Mouse (Mus musculus) embryonic facial prominence, embryonic 13.5 days (tissue): ENCODE results near the gene D630045J12Rik. TPM values are rescaled to one million over a fixed set of nuclear protein-coding genes. Genes with fewer than 3 reads are reported as not detected.

Experiments
- ATAC-seq: fragments of 200-750 bp; cut with Nextera tagmentation; 2 replicates; pipeline ENCODE4 v1.8.0; 2017; ENCODE audit warnings: low read depth; ENCODE audit not compliant: insufficient number of reproducible peaks, insufficient read depth, low FRiP score, low TSS enrichment
- H3K27ac ChIP-seq: fragments of 300-500 bp; sonication (generic); 2 replicates; pipeline ENCODE4 v1.5.1; 2015; ENCODE audit warnings: moderate library complexity, mild to moderate bottlenecking, inconsistent platforms
- H3K27me3 ChIP-seq: fragments of 300-500 bp; sonication (generic); 2 replicates; pipeline ENCODE4 v1.6.1; 2015; ENCODE audit warnings: mild to moderate bottlenecking, inconsistent platforms
- H3K36me3 ChIP-seq: fragments of 300-500 bp; sonication (generic); 2 replicates; pipeline ENCODE4 v1.6.1; 2015; ENCODE audit warnings: mild to moderate bottlenecking, inconsistent platforms
- H3K4me1 ChIP-seq: fragments of 300-500 bp; sonication (generic); 2 replicates; pipeline ENCODE4 v1.6.1; 2015; ENCODE audit warnings: inconsistent platforms
- H3K4me2 ChIP-seq: fragments of 300-500 bp; sonication (generic); 2 replicates; pipeline ENCODE4 v1.6.1; 2015; ENCODE audit warnings: moderate library complexity, mild to moderate bottlenecking, inconsistent platforms
- H3K4me3 ChIP-seq: fragments of 300-500 bp; sonication (generic); 2 replicates; pipeline ENCODE4 v1.5.1; 2015; ENCODE audit warnings: mild to moderate bottlenecking, inconsistent platforms
- H3K9ac ChIP-seq: fragments of 300-500 bp; sonication (generic); 2 replicates; pipeline ENCODE4 v1.6.1; 2015; ENCODE audit warnings: mild to moderate bottlenecking, inconsistent platforms
- H3K9me3 ChIP-seq: fragments of 300-500 bp; sonication (generic); 2 replicates; pipeline ENCODE4 v1.6.1; 2016; ENCODE audit warnings: inconsistent platforms
- WGBS: fragments of 180-500 bp; shearing (Covaris S2); methylation state at CpG from one replicate; pipeline ENCODE4 v1.1.7; 2015; ENCODE audit warnings: mixed read lengths; 5-methylcytosine and 5-hydroxymethylcytosine counted together
- polyA plus RNA-seq: library from polyadenylated mRNA; unstranded; fragments of >200 nt; fragmentation: Nextera tagmentation; extraction: Ambion mirVana; gene quantifications from 2 replicates; pipeline ENCODE4 v1.2.1, GENCODE M21; 2015

Gene D630045J12Rik
- polyA plus RNA-seq, 1 experiment from 2014 or later = 8.3 TPM

- H3K36me3 ChIP-seq = no peaks in the 10 kb centered on the region
- H3K27me3 ChIP-seq = no peaks in the 10 kb centered on the region
- H3K27ac ChIP-seq = no peak within 1 kb of the TSS
- H3K9me3 ChIP-seq = no peaks in the 10 kb centered on the region
- 19% methylated on average over 9 of the region's 9 CpGs for WGBS
- H3K4me1 ChIP-seq = peaks cover 14% of the 10 kb centered on the region
- H3K4me2 ChIP-seq = peak within 1 kb of the TSS; percentile 38
- ATAC-seq = 0 out of 2 replicates have a peak, but pooled peaks have one; percentile 43
- H3K9ac ChIP-seq = 0 out of 2 replicates have a peak within 1 kb of the TSS, but pooled peaks have one; percentile 40
- 0 out of 2 replicates have a peak within 1 kb of the TSS, but pooled peaks have one; percentile 12 for H3K4me3 ChIP-seq
Observed at GRCm38 (mm10) chr6:38109160-38109795, 144.5 kb downstream of the D630045J12Rik start, which contains the start of gene Tmem213. Gene Tmem213 (plus strand): TSS chr6:38109255.

- no peak overlapping the region for H3K4me3 ChIP-seq
- peaks cover 23% of the 10 kb centered on the region for H3K4me1 ChIP-seq
- H3K27me3 ChIP-seq = no peaks in the 10 kb centered on the region
- no peak overlapping the region for H3K27ac ChIP-seq
- no peak for ATAC-seq
- H3K9ac ChIP-seq = no peak overlapping the region
- WGBS = 77% methylated on average over 5 of the region's 5 CpGs
- H3K4me2 ChIP-seq = no peak overlapping the region
- H3K36me3 ChIP-seq = no peaks in the 10 kb centered on the region
- H3K9me3 ChIP-seq = no peaks in the 10 kb centered on the region
Observed at GRCm38 (mm10) chr6:38108449-38108848, 145.4 kb downstream of the D630045J12Rik start.

GRCm38 (mm10) chr6:38105924-38106323 lies 147.9 kb downstream of the D630045J12Rik start:
- no peaks in the 10 kb centered on the region for H3K36me3 ChIP-seq
- no peaks in the 10 kb centered on the region for H3K9me3 ChIP-seq
- no peak overlapping the region for H3K4me2 ChIP-seq
- 84% methylated on average over 9 of the region's 9 CpGs for WGBS
- H3K9ac ChIP-seq = no peak overlapping the region
- H3K27me3 ChIP-seq = no peaks in the 10 kb centered on the region
- no peak overlapping the region for H3K27ac ChIP-seq
- ATAC-seq = no peak
- peaks cover 23% of the 10 kb centered on the region for H3K4me1 ChIP-seq
- H3K4me3 ChIP-seq = no peak overlapping the region

GRCm38 (mm10) chr6:38103775-38104174 lies 150.0 kb downstream of the D630045J12Rik start:
- Histone ChIP-seq H3K9me3 (0 out of 2 replicates have a peak, but pooled peaks cover 5% of the 10 kb centered on the region), H3K36me3 (no peaks in the 10 kb centered on the region), H3K4me2 (no peak overlapping the region), H3K9ac (no peak overlapping the region), H3K27me3 (no peaks in the 10 kb centered on the region), H3K27ac (no peak overlapping the region), H3K4me3 (no peak overlapping the region), H3K4me1 (peaks cover 9% of the 10 kb centered on the region)
- no peak for ATAC-seq
- 49% methylated on average over 6 of the region's 6 CpGs for WGBS

GRCm38 (mm10) chr6:38102216-38102795 lies 151.5 kb downstream of the D630045J12Rik start:
- Histone ChIP-seq H3K9me3 (peaks cover 5% of the 10 kb centered on the region; the same call in 1 of the 2 replicates), H3K27ac (no peak overlapping the region), H3K4me2 (no peak overlapping the region), H3K4me3 (no peak overlapping the region), H3K27me3 (no peaks in the 10 kb centered on the region), H3K9ac (no peak overlapping the region), H3K4me1 (peaks cover 8% of the 10 kb centered on the region), H3K36me3 (no peaks in the 10 kb centered on the region)
- no peak for ATAC-seq
- WGBS = 86% methylated on average over 7 of the region's 7 CpGs

GRCm38 (mm10) chr6:38096961-38097370 lies 156.8 kb downstream of the D630045J12Rik start:
- Histone ChIP-seq H3K36me3 (no peaks in the 10 kb centered on the region), H3K4me1 (0 out of 2 replicates have a peak, but pooled peaks cover 2% of the 10 kb centered on the region), H3K27ac (no peak overlapping the region; the same call in 1 of the 2 replicates), H3K9me3 (peaks cover 5% of the 10 kb centered on the region; the same call in 1 of the 2 replicates), H3K4me3 (no peak overlapping the region), H3K27me3 (no peaks in the 10 kb centered on the region), H3K4me2 (no peak overlapping the region), H3K9ac (no peak overlapping the region)
- WGBS = 59% methylated on average over 5 of the region's 5 CpGs
- no peak for ATAC-seq

GRCm38 (mm10) chr6:38094701-38095100 lies 159.1 kb downstream of the D630045J12Rik start:
- H3K36me3 ChIP-seq = no peaks in the 10 kb centered on the region
- WGBS = 90% methylated on average over 10 of the region's 10 CpGs
- ATAC-seq = no peak
- H3K27me3 ChIP-seq = no peaks in the 10 kb centered on the region
- peaks cover 4% of the 10 kb centered on the region; the same call in 1 of the 2 replicates for H3K9me3 ChIP-seq
- H3K4me1 ChIP-seq = 0 out of 2 replicates have a peak, but pooled peaks cover 2% of the 10 kb centered on the region
- no peak overlapping the region for H3K4me2 ChIP-seq
- no peak overlapping the region for H3K27ac ChIP-seq
- H3K9ac ChIP-seq = no peak overlapping the region
- no peak overlapping the region for H3K4me3 ChIP-seq

GRCm38 (mm10) chr6:38092539-38092938 lies 161.3 kb downstream of the D630045J12Rik start:
- no peaks in the 10 kb centered on the region for H3K36me3 ChIP-seq
- no peaks in the 10 kb centered on the region for H3K27me3 ChIP-seq
- no peak for ATAC-seq
- H3K9me3 ChIP-seq = no peaks in the 10 kb centered on the region
- H3K9ac ChIP-seq = no peak overlapping the region
- H3K4me2 ChIP-seq = no peak overlapping the region
- H3K27ac ChIP-seq = no peak overlapping the region
- H3K4me1 ChIP-seq = 0 out of 2 replicates have a peak, but pooled peaks cover 7% of the 10 kb centered on the region
- 92% methylated on average over 8 of the region's 8 CpGs for WGBS
- H3K4me3 ChIP-seq = no peak overlapping the region

- Histone ChIP-seq H3K4me2 (no peak overlapping the region), H3K9me3 (no peaks in the 10 kb centered on the region), H3K27ac (no peak overlapping the region), H3K36me3 (no peaks in the 10 kb centered on the region), H3K9ac (no peak overlapping the region), H3K27me3 (no peaks in the 10 kb centered on the region), H3K4me1 (peaks cover 7% of the 10 kb centered on the region), H3K4me3 (no peak overlapping the region)
- no peak for ATAC-seq
- WGBS = 63% methylated on average over 9 of the region's 9 CpGs
Observed at GRCm38 (mm10) chr6:38087242-38088026, 166.4 kb downstream of the D630045J12Rik start.

- 36% methylated on average over 4 of the region's 4 CpGs for WGBS
- Histone ChIP-seq H3K27ac (no peak overlapping the region), H3K27me3 (no peaks in the 10 kb centered on the region), H3K4me2 (no peak overlapping the region), H3K9ac (no peak overlapping the region), H3K36me3 (no peaks in the 10 kb centered on the region), H3K4me1 (peaks cover 24% of the 10 kb centered on the region), H3K9me3 (no peaks in the 10 kb centered on the region), H3K4me3 (no peak overlapping the region)
- ATAC-seq = no peak
Observed at GRCm38 (mm10) chr6:38083204-38083603, 170.6 kb downstream of the D630045J12Rik start.

- H3K9me3 ChIP-seq = no peaks in the 10 kb centered on the region
- no peaks in the 10 kb centered on the region for H3K36me3 ChIP-seq
- no peak overlapping the region for H3K9ac ChIP-seq
- H3K27ac ChIP-seq = peak overlapping the region; percentile 39
- no peak overlapping the region for H3K4me2 ChIP-seq
- no peak overlapping the region for H3K4me3 ChIP-seq
- ATAC-seq = no peak
- WGBS = 36% methylated on average over 11 of the region's 11 CpGs
- peaks cover 18% of the 10 kb centered on the region for H3K4me1 ChIP-seq
- H3K27me3 ChIP-seq = no peaks in the 10 kb centered on the region
Observed at GRCm38 (mm10) chr6:38081727-38082341, 172.0 kb downstream of the D630045J12Rik start.
